Mouse (Mus musculus) testis, adult 2 months (tissue): ENCODE measurements around the gene Zfp423.

ENCODE experiments used
- CTCF ChIP-seq: fragments of 200-500 bp; IDR thresholded peaks from 2 replicates; pipeline ENCODE4 v1.5.1; 2012; ENCODE audit warnings: low read depth, mild to moderate bottlenecking, inconsistent platforms, low read length, moderate library complexity; ENCODE audit not compliant: control insufficient read depth, insufficient read depth, insufficient replicate concordance
- POLR2A ChIP-seq: fragments of 200-500 bp; IDR thresholded peaks from 2 replicates; pipeline ENCODE4 v1.6.1; 2012; ENCODE audit warnings: low read depth, mild to moderate bottlenecking, inconsistent platforms, low read length, moderate library complexity; ENCODE audit not compliant: control insufficient read depth

- TF ChIP-seq CTCF = no peak
- no peak for TF ChIP-seq POLR2A
These were observed 214.2 kb downstream of the Zfp423 start for GRCm38 (mm10) chr8:87745125-87745698.
